Mouse (Mus musculus): ENCODE results near the gene Xbp1. TPM values are rescaled to one million over a fixed set of nuclear protein-coding genes. Genes with fewer than 3 reads are reported as not detected.

Xbp1 gene
- polyA plus RNA-seq, 1 experiment from 2014 or later, result 122 TPM

DNA sequence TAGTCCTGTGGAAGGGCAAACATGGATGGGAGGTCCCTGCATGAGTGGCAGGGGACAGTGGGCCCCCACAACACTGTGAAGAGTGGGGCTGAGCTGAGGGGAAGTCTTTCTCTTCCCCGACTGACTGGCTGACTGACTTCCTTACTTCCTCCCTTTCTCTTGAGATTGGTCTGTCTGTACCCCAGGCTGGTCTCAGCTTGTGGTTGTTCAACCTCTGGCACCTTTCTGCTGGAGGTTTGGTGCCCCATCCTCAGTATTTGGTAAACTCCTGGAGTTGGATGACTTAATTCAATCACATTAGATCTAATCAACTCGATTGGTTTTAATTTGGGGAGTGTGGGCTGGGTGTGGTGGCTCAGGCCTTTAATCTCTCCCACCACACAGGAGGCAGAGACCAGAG lies 46.0 kb downstream of the Xbp1 start:
- peaks cover 4% of the 10 kb centered on the region for H3K4me1 ChIP-seq (replicated peaks)
- H3K27ac ChIP-seq, result no peak overlapping the region
- ATAC-seq (ENCODE audit: low FRiP score), result no peak
- H3K9me3 ChIP-seq, result no peaks in the 10 kb centered on the region
- H3K9ac ChIP-seq, result no peak overlapping the region
- WGBS, result 83% methylated on average over 2 of the region's 2 CpGs
- no peaks in the 10 kb centered on the region for H3K36me3 ChIP-seq
- no peak overlapping the region for H3K4me3 ChIP-seq
- H3K27me3 ChIP-seq, result no peaks in the 10 kb centered on the region
- no peak overlapping the region for H3K4me2 ChIP-seq

DNA sequence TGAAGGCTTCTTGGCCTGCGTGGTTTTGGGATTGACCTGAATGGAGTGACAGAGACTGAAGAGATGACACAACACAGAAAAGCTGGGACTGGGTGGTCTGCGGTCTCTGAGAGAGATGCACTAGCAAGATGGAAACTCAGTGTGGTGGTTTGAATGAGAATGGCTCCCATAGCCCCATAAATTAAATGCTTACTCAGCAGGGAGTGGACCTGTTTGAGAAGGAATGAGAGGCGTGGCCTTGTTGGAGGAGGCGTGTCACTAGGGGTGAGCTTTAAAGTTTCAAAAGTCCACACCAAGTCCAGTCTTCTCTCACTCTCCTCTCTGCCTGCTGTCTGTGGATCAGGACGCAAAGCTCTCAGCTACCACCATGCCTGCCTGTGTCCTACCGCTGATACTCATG lies 47.2 kb downstream of the Xbp1 start:
- no peaks in the 10 kb centered on the region for H3K36me3 ChIP-seq
- H3K9me3 ChIP-seq, result no peaks in the 10 kb centered on the region
- no peak for ATAC-seq (ENCODE audit: low FRiP score)
- no peak overlapping the region for H3K4me2 ChIP-seq
- H3K9ac ChIP-seq, result no peak overlapping the region
- H3K27me3 ChIP-seq, result no peaks in the 10 kb centered on the region
- WGBS, result 98% methylated on average over 6 of the region's 6 CpGs
- H3K4me3 ChIP-seq, result no peak overlapping the region
- peaks cover 4% of the 10 kb centered on the region for H3K4me1 ChIP-seq (replicated peaks)
- H3K27ac ChIP-seq, result no peak overlapping the region

DNA sequence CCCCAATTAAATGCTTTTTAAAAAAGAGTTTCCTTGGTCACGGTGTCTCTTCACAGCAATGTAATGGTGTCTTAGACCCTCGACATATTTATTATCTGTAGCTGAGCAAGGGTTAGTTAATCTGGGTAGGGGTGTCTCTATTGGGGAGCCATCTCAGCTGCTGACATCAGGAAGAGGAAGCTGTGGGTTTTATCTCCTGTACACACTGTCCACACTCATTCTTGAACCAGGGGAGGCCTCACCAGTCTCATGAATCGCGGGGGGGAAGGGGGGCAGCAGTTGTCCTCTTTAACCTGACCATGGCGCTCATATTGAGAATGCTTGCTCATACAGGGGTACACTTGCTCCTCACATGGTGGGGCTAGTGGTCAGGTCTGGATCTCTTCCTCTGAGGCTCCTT lies 47.6 kb downstream of the Xbp1 start:
- ATAC-seq (ENCODE audit: low FRiP score), result no peak
- Histone ChIP-seq H3K4me2 (no peak overlapping the region), H3K4me1 (replicated peaks) (no peaks in the 10 kb centered on the region), H3K27ac (no peak overlapping the region), H3K9me3 (no peaks in the 10 kb centered on the region), H3K4me3 (no peak overlapping the region), H3K9ac (no peak overlapping the region), H3K27me3 (no peaks in the 10 kb centered on the region), H3K36me3 (no peaks in the 10 kb centered on the region)
- 96% methylated on average over 5 of the region's 5 CpGs for WGBS

DNA sequence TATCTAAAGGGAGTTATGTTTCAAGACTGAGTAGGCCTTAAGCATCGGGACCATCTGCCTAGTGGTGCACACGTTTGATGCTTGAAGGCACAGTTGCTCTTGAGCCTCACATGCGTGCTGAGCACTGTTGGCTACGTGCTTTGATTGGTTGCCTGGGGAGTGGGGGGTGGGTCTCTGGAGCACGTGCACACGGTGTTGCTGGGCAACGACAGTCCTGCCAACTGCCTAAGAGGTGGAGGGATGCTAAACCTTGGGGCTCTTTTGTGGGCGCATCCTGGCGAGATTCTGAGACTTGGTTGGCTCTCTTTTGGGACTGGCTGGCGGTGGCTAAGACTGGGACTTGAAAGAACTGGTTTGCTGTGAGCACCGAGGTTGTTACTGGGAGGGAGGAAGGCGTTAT lies 49.0 kb downstream of the Xbp1 start, which contains the start of gene Ankrd36:
Gene Ankrd36, plus strand, starts transcription at position 211 of the 400 bp plus-strand sequence.
- no peak within 1 kb of the TSS for H3K27ac ChIP-seq
- no peaks in the 10 kb centered on the region for H3K27me3 ChIP-seq
- 78% methylated on average over 12 of the region's 12 CpGs for whole genome bisulfite sequencing
- no peak within 1 kb of the TSS for H3K9ac ChIP-seq
- ATAC-seq (ENCODE audit: low FRiP score), result no peak
- H3K4me1 ChIP-seq (replicated peaks), result no peaks in the 10 kb centered on the region
- no peaks in the 10 kb centered on the region for H3K36me3 ChIP-seq
- no peaks in the 10 kb centered on the region for H3K9me3 ChIP-seq
- no peak within 1 kb of the TSS for H3K4me3 ChIP-seq
- H3K4me2 ChIP-seq, result no peak within 1 kb of the TSS

DNA sequence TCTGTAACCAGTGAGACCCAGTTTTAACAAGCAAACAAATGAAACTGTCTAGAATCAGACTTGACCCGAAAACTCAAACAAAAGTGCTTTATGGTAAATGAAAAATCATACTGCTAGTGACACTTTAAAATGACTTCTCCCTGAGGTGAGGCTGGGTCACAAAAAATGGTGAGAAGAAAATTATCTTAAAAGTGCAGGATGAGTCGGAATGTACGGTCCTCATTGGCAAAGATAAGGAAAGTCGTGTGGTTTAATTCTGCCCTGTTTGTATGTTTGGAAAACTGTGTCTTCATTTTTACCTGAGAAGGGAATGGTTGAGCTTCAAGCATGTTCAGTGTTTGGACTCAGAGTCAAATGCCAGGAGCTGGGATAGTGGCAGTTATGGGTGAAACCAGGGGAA lies 51.4 kb downstream of the Xbp1 start:
- Histone ChIP-seq H3K36me3 (no peaks in the 10 kb centered on the region), H3K27me3 (no peaks in the 10 kb centered on the region), H3K4me3 (no peak overlapping the region), H3K4me2 (no peak overlapping the region), H3K27ac (no peak overlapping the region), H3K4me1 (replicated peaks) (no peaks in the 10 kb centered on the region), H3K9me3 (no peaks in the 10 kb centered on the region), H3K9ac (no peak overlapping the region)
- 96% methylated on average over 4 of the region's 4 CpGs for WGBS
- no peak for ATAC-seq (ENCODE audit: low FRiP score)

DNA sequence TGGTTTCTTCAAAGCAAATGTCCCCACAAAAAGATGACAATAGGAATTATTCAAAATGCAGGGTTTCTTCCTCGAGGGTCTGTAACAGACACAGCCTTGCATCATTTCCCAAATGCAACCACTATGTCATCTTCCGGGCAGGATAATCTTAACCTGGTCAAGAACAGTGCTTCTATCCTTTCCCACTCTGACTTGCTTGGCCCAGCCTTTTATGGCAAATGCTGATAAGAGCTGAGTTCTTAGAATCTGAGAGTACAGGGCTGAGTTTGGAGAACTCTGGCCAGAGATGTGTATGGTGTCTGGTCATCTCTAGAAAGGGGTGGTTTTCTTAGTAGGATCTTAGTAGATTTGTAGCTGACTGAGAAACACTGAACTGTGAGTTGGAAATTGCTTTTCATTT lies 53.4 kb downstream of the Xbp1 start:
- no peak overlapping the region for H3K4me3 ChIP-seq
- WGBS, result 85% methylated on average over 2 of the region's 2 CpGs
- ATAC-seq (ENCODE audit: low FRiP score), result no peak
- H3K9me3 ChIP-seq, result no peaks in the 10 kb centered on the region
- no peak overlapping the region for H3K27ac ChIP-seq
- no peaks in the 10 kb centered on the region for H3K36me3 ChIP-seq
- H3K27me3 ChIP-seq, result no peaks in the 10 kb centered on the region
- H3K4me2 ChIP-seq, result no peak overlapping the region
- H3K4me1 ChIP-seq (replicated peaks), result no peaks in the 10 kb centered on the region
- no peak overlapping the region for H3K9ac ChIP-seq

DNA sequence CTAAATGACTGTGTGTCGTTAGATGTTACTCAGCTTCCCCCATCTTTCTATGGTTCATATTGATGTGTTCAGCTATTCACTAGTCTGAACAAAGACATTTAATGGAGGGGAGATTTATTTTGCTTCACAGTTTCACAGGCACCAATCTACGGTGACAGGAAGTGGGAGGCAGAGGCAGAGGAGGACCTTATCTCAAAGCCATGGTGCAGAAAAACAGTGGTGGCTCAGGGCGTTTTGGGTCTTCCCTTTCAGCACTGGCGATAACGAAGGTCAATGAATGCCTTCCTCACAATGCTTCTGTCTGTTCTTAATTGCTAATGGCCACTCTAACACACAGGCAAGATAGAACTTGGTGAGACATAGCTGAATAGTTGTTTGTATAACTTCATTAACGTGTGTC lies 54.6 kb downstream of the Xbp1 start:
- no peaks in the 10 kb centered on the region for H3K36me3 ChIP-seq
- no peaks in the 10 kb centered on the region for H3K9me3 ChIP-seq
- H3K9ac ChIP-seq, result no peak overlapping the region
- WGBS, result 83% methylated on average over 6 of the region's 6 CpGs
- H3K27ac ChIP-seq, result no peak overlapping the region
- H3K4me3 ChIP-seq, result no peak overlapping the region
- ATAC-seq (ENCODE audit: low FRiP score), result no peak
- no peak overlapping the region for H3K4me2 ChIP-seq
- no peaks in the 10 kb centered on the region for H3K4me1 ChIP-seq (replicated peaks)
- no peaks in the 10 kb centered on the region for H3K27me3 ChIP-seq

Other genes with a start within 250 kb of the Xbp1 start
- gene Znrf3, start 75.8 kb upstream of the Xbp1 start, polyA plus RNA-seq (2015; fragmentation: Nextera tagmentation; extraction: Ambion mirVana), result 6.7 and 7.1 TPM in 2 replicates
- gene Ccdc117, start 21.5 kb downstream of the Xbp1 start, polyA plus RNA-seq (2015; fragmentation: Nextera tagmentation; extraction: Ambion mirVana), result 12.3 and 12.4 TPM in 2 replicates
- gene Ankrd36, start 49.0 kb downstream of the Xbp1 start, polyA plus RNA-seq (2015; fragmentation: Nextera tagmentation; extraction: Ambion mirVana), result not detected in 2 replicates
- 171 and 172 TPM in 2 replicates for gene Mrps24, start 195.0 kb downstream of the Xbp1 start, polyA plus RNA-seq (2015; fragmentation: Nextera tagmentation; extraction: Ambion mirVana)
- gene Urgcp, start 241.7 kb downstream of the Xbp1 start, polyA plus RNA-seq (2015; fragmentation: Nextera tagmentation; extraction: Ambion mirVana), result 29.0 and 30.1 TPM in 2 replicates